Mouse (Mus musculus) right cerebral cortex, postnatal 10 days (tissue): ENCODE data around the gene Mageb2.
"Not testable (repeated sequence)": the region's sequence is repeated elsewhere in the genome, so short reads cannot be mapped to it uniquely, and the experiment has no call there.

Experiments
- DNase-seq, 2 experiments: peaks; one replicate each; pipeline ENCODE4 v3.0.0; 2021; ENCODE audit warnings: low spot score in 2 of 2

Gene Mageb2

GRCm38 (mm10) chrX:91331390-91331789 lies at the start of gene Mageb2:
TSS of gene Mageb2 (plus strand) at chrX:91331690.
- not testable (repeated sequence) for DNase-seq

GRCm38 (mm10) chrX:91313256-91313655 lies 18.2 kb upstream of the Mageb2 start:
- DNase-seq, result not testable (repeated sequence)
